Mouse (Mus musculus) embryonic fibroblast, embryonic 13.5 days (primary cell): ENCODE measurements around the gene Hspbp1.

ENCODE experiments used
- CTCF ChIP-seq: IDR thresholded peaks from 2 replicates; pipeline ENCODE4 v1.5.1; 2011; ENCODE audit warnings: mild to moderate bottlenecking, control low read depth, low read length, moderate library complexity, borderline replicate concordance; ENCODE audit not compliant: insufficient read depth
- POLR2A ChIP-seq: IDR thresholded peaks from 2 replicates; pipeline ENCODE4 v1.6.1; 2011; ENCODE audit warnings: low read depth, mild to moderate bottlenecking, control low read depth, low read length, moderate library complexity

DNA sequence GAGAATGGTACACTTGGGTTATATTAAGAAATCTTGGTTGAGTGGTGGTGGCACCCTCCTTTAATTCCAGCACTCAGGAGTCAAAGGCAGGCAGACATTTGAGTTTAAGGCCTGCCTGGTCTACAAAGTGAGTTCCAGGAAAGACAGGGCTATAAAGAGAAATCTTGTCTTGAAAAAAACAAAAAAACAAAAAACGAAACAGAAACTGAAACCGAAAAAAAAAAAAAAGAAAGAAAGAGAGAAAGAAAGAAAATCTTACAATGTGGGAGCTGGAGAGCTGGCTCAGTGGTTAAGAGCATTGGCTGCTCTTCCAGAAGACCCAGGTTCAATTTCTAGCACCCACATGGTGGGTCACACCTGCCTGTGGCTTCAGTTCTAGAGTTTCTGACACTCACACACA is 21.1 kb downstream of the Hspbp1 start:
- TF ChIP-seq CTCF (no peak), POLR2A (no peak)
